Mouse (Mus musculus): ENCODE measurements around the gene 4430402I18Rik.

DNA sequence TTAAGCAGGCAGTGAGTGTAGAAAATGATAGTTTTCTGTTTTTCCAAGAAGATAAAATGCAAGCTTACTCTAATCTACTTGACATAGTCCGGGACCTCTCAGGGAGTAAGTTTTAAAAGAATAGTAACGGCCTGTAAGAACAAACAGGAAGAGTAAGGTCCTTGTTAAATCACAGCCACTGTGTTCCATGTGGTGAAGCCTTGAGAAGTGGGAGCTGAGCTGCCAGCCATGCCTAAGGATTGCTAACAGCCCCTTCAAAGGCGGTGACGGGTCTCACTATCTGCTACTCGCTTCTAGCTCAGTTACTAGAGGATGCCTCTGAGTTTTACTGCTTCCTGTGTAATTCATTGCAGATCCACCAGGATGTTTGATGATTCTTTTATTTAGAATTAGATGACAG is 49.2 kb upstream of the 4430402I18Rik start:
- TF ChIP-seq CTCF (IDR thresholded peaks at IDR 0.05; ENCODE audit: borderline replicate concordance, extremely low read depth, insufficient read depth, insufficient read length) (no peak), POLR2A (IDR thresholded peaks at IDR 0.05; ENCODE audit: borderline replicate concordance, extremely low read depth, insufficient read depth, insufficient read length, poor library complexity, severe bottlenecking) (no peak)

All from brain, embryonic 14.5 days (tissue).